Mouse (Mus musculus) myocyte (in vitro differentiated cells): ENCODE measurements around the gene Myo1d. TPM values are rescaled to one million over a fixed set of nuclear protein-coding genes. Genes with fewer than 3 reads are reported as not detected.

Experiments used
- H3K27me3 ChIP-seq: one replicate; pipeline ENCODE4 v1.6.1; 2011; ENCODE audit not compliant: control insufficient read depth, insufficient read depth, insufficient read length
- H3K36me3 ChIP-seq: one replicate; pipeline ENCODE4 v1.6.1; 2011; ENCODE audit not compliant: control insufficient read depth, insufficient read depth
- H3K4me2 ChIP-seq: one replicate; pipeline ENCODE4 v1.6.1; 2011; ENCODE audit warnings: low read depth, control low read depth
- H3K4me3 ChIP-seq: one replicate; pipeline ENCODE4 v1.5.1; 2011; ENCODE audit warnings: mild to moderate bottlenecking, control low read depth, moderate library complexity
- H3K79me2 ChIP-seq: one replicate; pipeline ENCODE4 v1.6.1; 2011; ENCODE audit not compliant: control insufficient read depth, insufficient read depth
- H3ac ChIP-seq: one replicate; pipeline ENCODE4 v1.6.1; 2011; ENCODE audit not compliant: control insufficient read depth, insufficient read length
- CEBPB ChIP-seq: IDR thresholded peaks from 2 replicates; pipeline ENCODE4 v1.6.1; 2011; ENCODE audit warnings: mild to moderate bottlenecking, moderate library complexity; ENCODE audit not compliant: poor library complexity, insufficient read depth, severe bottlenecking
- E2F4 ChIP-seq: IDR thresholded peaks from one replicate; pipeline ENCODE4 v1.6.1; 2011; ENCODE audit warnings: mild to moderate bottlenecking, control low read depth, moderate library complexity; ENCODE audit not compliant: insufficient read depth
- MAX ChIP-seq: IDR thresholded peaks from one replicate; pipeline ENCODE4 v1.6.1; 2011; ENCODE audit warnings: low read depth, mild to moderate bottlenecking, control low read depth
- MYOD1 ChIP-seq, 3 experiments: IDR thresholded peaks; one replicate each; pipeline ENCODE4 v1.6.1; 2011; ENCODE audit warnings: control low read depth in 2 of 3, low read depth in 2 of 3, mild to moderate bottlenecking in 2 of 3, moderate library complexity in 1 of 3; ENCODE audit not compliant: insufficient read length in 2 of 3, control insufficient read depth in 1 of 3
- MYOG ChIP-seq, 3 experiments: IDR thresholded peaks; one replicate each; pipeline ENCODE4 v1.6.1; 2011; ENCODE audit warnings: control low read depth in 2 of 3, low read depth in 2 of 3, mild to moderate bottlenecking in 2 of 3; ENCODE audit not compliant: insufficient read length in 2 of 3, control insufficient read depth in 1 of 3, insufficient read depth in 1 of 3
- POLR2A ChIP-seq: IDR thresholded peaks from one replicate; pipeline ENCODE4 v1.6.1; 2011; ENCODE audit warnings: low read depth, mild to moderate bottlenecking, control low read depth, moderate library complexity; ENCODE audit not compliant: insufficient read length
- POLR2AphosphoS2 ChIP-seq: IDR thresholded peaks from one replicate; pipeline ENCODE4 v1.6.1; 2011; ENCODE audit warnings: low read depth, control low read depth; ENCODE audit not compliant: insufficient read length
- REST ChIP-seq: IDR thresholded peaks from one replicate; pipeline ENCODE4 v1.6.1; 2011; ENCODE audit warnings: mild to moderate bottlenecking, control low read depth, moderate library complexity; ENCODE audit not compliant: insufficient read depth, insufficient read length
- SRF ChIP-seq: IDR thresholded peaks from one replicate; pipeline ENCODE4 v1.6.1; 2011; ENCODE audit warnings: low read depth; ENCODE audit not compliant: control insufficient read depth, insufficient read length
- TCF12 ChIP-seq: IDR thresholded peaks from one replicate; pipeline ENCODE4 v1.6.1; 2011; ENCODE audit warnings: mild to moderate bottlenecking, control low read depth; ENCODE audit not compliant: poor library complexity, insufficient read depth, severe bottlenecking
- TCF3 ChIP-seq: IDR thresholded peaks from one replicate; pipeline ENCODE4 v1.6.1; 2011; ENCODE audit warnings: low read depth, control low read depth; ENCODE audit not compliant: insufficient read length
- USF1 ChIP-seq: IDR thresholded peaks from one replicate; pipeline ENCODE4 v1.6.1; 2011; ENCODE audit warnings: low read depth, mild to moderate bottlenecking, control low read depth, moderate library complexity
- polyA plus RNA-seq: library from polyadenylated mRNA; unstranded; fragments of >200 nt; fragmentation: generic; extraction: Trizol; gene quantifications from one replicate; pipeline ENCODE4 v1.2.1, GENCODE M21; 2012; ENCODE audit warnings: missing spikeins

The Myo1d gene
- polyA plus RNA-seq, 1 experiment: 10.5 TPM

GRCm38 (mm10) chr11:80628992-80629865 is 150.6 kb downstream of the Myo1d start:
- no peaks in the 10 kb centered on the region for H3K27me3 ChIP-seq
- no peak overlapping the region for H3K4me3 ChIP-seq
- H3K36me3 ChIP-seq: no peaks in the 10 kb centered on the region
- TF ChIP-seq REST: no peak
- no peak for TF ChIP-seq POLR2AphosphoS2
- no peak for TF ChIP-seq SRF
- TF ChIP-seq MYOD1 (IDR thresholded peaks at IDR 0.05; ENCODE audit: control insufficient read depth in 1 of 3, insufficient read length in 2 of 3, low read depth in 2 of 3): no peak
- TF ChIP-seq MYOG (IDR thresholded peaks at IDR 0.05; ENCODE audit: control insufficient read depth in 1 of 3, insufficient read depth in 1 of 3, insufficient read length in 2 of 3, low read depth in 2 of 3): no peak
- TF ChIP-seq MAX: no peak
- no peak for TF ChIP-seq E2F4
- TF ChIP-seq TCF12: no peak
- no peak for TF ChIP-seq TCF3
- no peak for TF ChIP-seq USF1
- no peak for TF ChIP-seq CEBPB
- no peak for TF ChIP-seq POLR2A
- no peaks in the 10 kb centered on the region for H3K79me2 ChIP-seq
- no peak overlapping the region for H3K4me2 ChIP-seq
- H3ac ChIP-seq: no peak overlapping the region

- Histone ChIP-seq H3K79me2 (no peaks in the 10 kb centered on the region), H3ac (no peak overlapping the region), H3K27me3 (no peaks in the 10 kb centered on the region), H3K36me3 (no peaks in the 10 kb centered on the region), H3K4me2 (no peak overlapping the region), H3K4me3 (no peak overlapping the region)
- TF ChIP-seq SRF: no peak
- no peak for TF ChIP-seq TCF12
- no peak for TF ChIP-seq MYOD1 (IDR thresholded peaks at IDR 0.05; ENCODE audit: control insufficient read depth in 1 of 3, insufficient read length in 2 of 3, low read depth in 2 of 3)
- TF ChIP-seq REST: no peak
- no peak for TF ChIP-seq MYOG (IDR thresholded peaks at IDR 0.05; ENCODE audit: control insufficient read depth in 1 of 3, insufficient read depth in 1 of 3, insufficient read length in 2 of 3, low read depth in 2 of 3)
- TF ChIP-seq USF1: no peak
- no peak for TF ChIP-seq E2F4
- TF ChIP-seq MAX: no peak
- TF ChIP-seq POLR2AphosphoS2: no peak
Observed at GRCm38 (mm10) chr11:80628581-80628980, 151.2 kb downstream of the Myo1d start.

GRCm38 (mm10) chr11:80623038-80623380 is 156.8 kb downstream of the Myo1d start:
- H3ac ChIP-seq: no peak overlapping the region
- no peaks in the 10 kb centered on the region for H3K27me3 ChIP-seq
- H3K4me3 ChIP-seq: no peak overlapping the region
- H3K36me3 ChIP-seq: no peaks in the 10 kb centered on the region
- TF ChIP-seq USF1: no peak
- TF ChIP-seq TCF12: no peak
- no peak for TF ChIP-seq POLR2A
- no peak for TF ChIP-seq E2F4
- no peak for TF ChIP-seq CEBPB
- TF ChIP-seq MYOD1 (IDR thresholded peaks at IDR 0.05; ENCODE audit: control insufficient read depth in 1 of 3, insufficient read length in 2 of 3, low read depth in 2 of 3): no peak
- no peak for TF ChIP-seq MAX
- no peak for TF ChIP-seq POLR2AphosphoS2
- TF ChIP-seq SRF: no peak
- H3K4me2 ChIP-seq: no peak overlapping the region
- no peaks in the 10 kb centered on the region for H3K79me2 ChIP-seq

GRCm38 (mm10) chr11:80622233-80623037 is 157.4 kb downstream of the Myo1d start:
- H3ac ChIP-seq: no peak overlapping the region
- no peaks in the 10 kb centered on the region for H3K36me3 ChIP-seq
- H3K4me2 ChIP-seq: no peak overlapping the region
- TF ChIP-seq POLR2AphosphoS2 (no peak), E2F4 (no peak), SRF (no peak), MYOG (IDR thresholded peaks at IDR 0.05; ENCODE audit: control insufficient read depth in 1 of 3, insufficient read depth in 1 of 3, insufficient read length in 2 of 3, low read depth in 2 of 3) (no peak), POLR2A (no peak), MAX (no peak), TCF12 (no peak), MYOD1 (IDR thresholded peaks at IDR 0.05; ENCODE audit: control insufficient read depth in 1 of 3, insufficient read length in 2 of 3, low read depth in 2 of 3) (no peak), CEBPB (no peak), TCF3 (no peak)
- no peak overlapping the region for H3K4me3 ChIP-seq
- no peaks in the 10 kb centered on the region for H3K27me3 ChIP-seq
- no peaks in the 10 kb centered on the region for H3K79me2 ChIP-seq
